Mouse (Mus musculus): Measurements from ENCODE around the gene Ranbp3l. TPM values are rescaled to one million over a fixed set of nuclear protein-coding genes. Genes with fewer than 3 reads are reported as not detected.
A peak's percentile ranks its signal among the peaks of the same experiment; 100 is the strongest.
"Not testable (repeated sequence)": the region's sequence is repeated elsewhere in the genome, so short reads cannot be mapped to it uniquely, and the experiment has no call there.

Ranbp3l gene
- polyA plus RNA-seq, 1 experiment from 2014 or later: 7.7 TPM

DNA sequence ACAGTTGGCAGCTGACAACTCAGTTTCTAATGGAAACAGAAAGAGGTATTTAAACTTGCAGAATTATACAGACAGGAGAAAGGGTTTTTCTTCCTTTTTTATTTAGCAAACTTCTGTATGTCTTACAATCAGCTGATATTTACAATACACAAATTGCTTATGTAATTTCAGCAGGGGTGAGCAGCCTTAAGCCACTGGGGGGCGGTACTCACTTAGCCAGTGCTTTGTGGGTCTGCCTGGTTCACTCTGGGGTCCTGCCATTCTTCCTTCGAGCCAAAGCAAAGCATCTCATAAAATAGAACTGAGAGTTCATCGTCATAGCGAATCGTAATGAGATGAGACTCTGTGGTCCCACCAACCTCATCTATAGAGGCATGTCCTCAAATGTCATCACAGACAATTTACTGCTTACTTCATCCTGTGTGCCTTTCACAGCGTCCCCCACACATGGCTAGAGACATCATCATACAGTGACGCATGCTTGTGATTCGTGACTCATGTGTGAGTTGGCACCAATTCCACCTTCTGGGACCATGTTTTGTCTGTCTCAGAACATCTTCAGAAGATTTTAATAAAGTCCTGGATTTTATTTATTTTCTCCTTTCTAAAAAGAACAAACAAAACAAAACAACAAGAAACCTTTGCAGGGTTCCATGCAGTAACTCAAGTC is 27.0 kb downstream of the Ranbp3l start:
- DNase-seq (ENCODE audit: low read depth, low spot score): no peak
- ATAC-seq: no peak
- ChIA-PET POLR2A (no interaction called here), CTCF (interaction anchor here (0.8 kb wide), 1 partner anchor 14 kb away, joined by 3 read pairs; no protein-coding TSS in a partner anchor)
- no peaks in the 10 kb centered on the region for H3K27me3 ChIP-seq
- in situ Hi-C loops (cut with MboI; ENCODE audit: low pct_unique_long_range_greater_than_20kb): no loop called here
- TF ChIP-seq CTCF (IDR thresholded peaks at IDR 0.05): peak; percentile 37

DNA sequence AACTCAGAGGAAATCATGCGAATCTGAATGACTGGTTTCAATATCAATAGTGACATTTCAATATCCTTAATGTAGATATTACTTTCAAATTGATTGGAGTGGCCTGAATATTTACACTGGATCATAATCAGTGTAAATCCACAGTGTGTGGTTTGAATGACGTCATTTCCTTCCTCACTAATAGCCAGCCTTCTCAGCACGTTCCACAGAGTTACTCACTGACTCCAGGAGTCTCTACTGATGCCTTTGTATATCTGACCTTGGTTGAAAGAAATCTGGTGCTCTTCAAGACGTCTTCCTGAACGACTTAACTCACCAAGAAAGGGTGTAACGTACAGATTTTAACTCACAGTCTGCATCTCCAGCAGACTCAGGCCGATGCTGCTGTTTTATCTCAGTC is 27.7 kb downstream of the Ranbp3l start:
- CTCF ChIA-PET: no interaction called here
- DNase-seq (ENCODE audit: low read depth, low spot score) (no peak), ATAC-seq (peak; percentile 65)
- in situ Hi-C loops (cut with MboI; ENCODE audit: low pct_unique_long_range_greater_than_20kb): no loop called here
- no peak for TF ChIP-seq CTCF (IDR thresholded peaks at IDR 0.05)
- POLR2A ChIA-PET: no interaction called here
- no peaks in the 10 kb centered on the region for H3K27me3 ChIP-seq

DNA sequence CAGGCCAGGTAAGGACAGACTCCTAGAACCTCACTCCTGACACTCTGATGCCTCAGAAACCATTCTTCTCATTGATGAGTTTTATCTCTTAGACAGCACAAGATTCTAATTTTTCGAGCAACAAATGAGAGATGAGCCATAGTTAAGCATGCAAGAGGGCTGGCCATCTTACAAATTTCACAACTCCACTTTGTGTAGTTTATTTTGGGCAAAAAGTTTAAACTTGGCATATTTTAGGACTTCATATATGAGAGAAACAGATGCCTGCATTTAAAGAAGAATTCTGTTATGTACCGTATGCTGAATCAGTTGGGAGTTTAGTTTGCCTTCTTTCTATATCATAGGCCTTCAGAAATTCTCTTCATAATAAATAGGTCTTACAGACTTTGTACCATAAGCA is 35.0 kb downstream of the Ranbp3l start:
- in situ Hi-C loops (cut with MboI; ENCODE audit: low pct_unique_long_range_greater_than_20kb): no loop called here
- DNase-seq (ENCODE audit: low read depth, low spot score) (no peak), ATAC-seq (no peak)
- TF ChIP-seq CTCF (IDR thresholded peaks at IDR 0.05): no peak
- H3K27me3 ChIP-seq: no peaks in the 10 kb centered on the region
- CTCF ChIA-PET: interaction anchor here (1.1 kb wide), 1 partner anchor 23 kb away, joined by 3 read pairs; no protein-coding TSS in a partner anchor
- POLR2A ChIA-PET: no interaction called here

DNA sequence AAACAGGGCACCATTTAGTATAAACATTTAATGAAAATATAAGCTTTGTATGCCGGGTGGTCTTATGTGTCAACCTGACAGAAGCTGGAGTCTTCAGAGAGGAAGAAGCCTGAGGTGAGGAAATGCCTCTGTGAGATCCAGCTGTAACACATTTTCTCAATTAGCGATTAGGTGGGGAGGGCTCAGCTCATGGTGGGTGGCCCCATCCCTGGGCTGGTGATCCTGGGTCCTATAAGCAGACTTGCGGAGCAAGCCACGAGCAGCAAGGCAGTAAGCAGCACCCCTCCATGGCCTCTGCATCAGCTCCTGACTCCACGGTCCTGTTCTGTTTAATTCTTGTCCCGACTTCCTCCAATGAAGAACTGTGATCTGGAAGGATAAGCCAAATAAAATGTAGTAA is 41.4 kb downstream of the Ranbp3l start:
- no peaks in the 10 kb centered on the region for H3K27me3 ChIP-seq
- POLR2A ChIA-PET: no interaction called here
- CTCF ChIA-PET: interaction anchor here (1.4 kb wide), 1 partner anchor 46 kb away, joined by 3 read pairs; no protein-coding TSS in a partner anchor
- ATAC-seq (no peak), DNase-seq (ENCODE audit: low read depth, low spot score) (no peak)
- in situ Hi-C loops (cut with MboI; ENCODE audit: low pct_unique_long_range_greater_than_20kb): no loop called here
- TF ChIP-seq CTCF (IDR thresholded peaks at IDR 0.05): no peak

DNA sequence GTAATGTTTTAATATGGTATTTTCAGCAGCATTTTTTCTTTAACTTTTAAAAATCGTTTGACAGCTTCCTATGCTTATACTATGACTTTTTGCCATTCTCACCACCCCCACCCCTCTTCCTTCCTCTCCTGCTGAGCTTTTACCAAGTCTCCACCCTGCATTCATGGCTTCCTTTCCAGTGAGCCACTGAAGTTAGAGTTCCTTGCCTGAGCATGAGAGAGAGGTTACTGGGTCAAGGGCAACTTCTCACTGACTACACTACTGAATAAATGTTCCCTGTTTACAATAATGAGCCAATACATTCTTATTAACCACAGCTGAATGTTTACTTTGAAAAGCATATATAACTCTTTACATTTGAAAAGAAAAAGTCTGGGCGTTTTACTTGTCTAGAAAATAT is 46.8 kb downstream of the Ranbp3l start:
- CTCF ChIA-PET: interaction anchor here (1.6 kb wide), 1 partner anchor 47 kb away, joined by 5 read pairs; no protein-coding TSS in a partner anchor

DNA sequence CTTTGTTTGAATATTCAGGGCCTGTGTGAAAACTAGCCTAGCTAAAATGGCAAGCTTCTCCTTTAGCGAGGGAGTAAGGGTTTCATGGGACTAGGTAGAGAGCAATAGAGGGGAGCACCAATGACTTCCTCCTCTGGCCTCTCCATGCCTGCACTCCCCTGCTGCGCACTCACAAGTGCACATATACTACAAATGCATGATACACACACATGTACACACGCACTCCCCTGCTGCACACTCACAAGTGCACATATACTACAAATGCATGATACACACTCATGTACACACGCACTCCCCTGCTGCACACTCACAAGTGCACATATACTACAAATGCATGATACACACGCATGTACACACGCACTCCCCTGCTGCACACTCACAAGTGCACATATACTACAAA is 47.7 kb downstream of the Ranbp3l start:
- in situ Hi-C loops (cut with MboI; ENCODE audit: low pct_unique_long_range_greater_than_20kb); ATAC-seq; DNase-seq (ENCODE audit: low read depth, low spot score); POLR2A ChIA-PET; H3K27me3 ChIP-seq: not testable (repeated sequence)
- CTCF ChIA-PET: interaction anchor here (1.6 kb wide), 1 partner anchor 46 kb away, joined by 5 read pairs; no protein-coding TSS in a partner anchor

More for the DNA sequence above, 46.8 kb downstream of the Ranbp3l start:
- ATAC-seq (no peak), DNase-seq (ENCODE audit: low read depth, low spot score) (no peak)
- TF ChIP-seq CTCF (IDR thresholded peaks at IDR 0.05): no peak
- POLR2A ChIA-PET: interaction anchor here (0.6 kb wide), 1 partner anchor 408 kb away, joined by 4 read pairs; no protein-coding TSS in a partner anchor
- no peaks in the 10 kb centered on the region for H3K27me3 ChIP-seq
- in situ Hi-C loops (cut with MboI; ENCODE audit: low pct_unique_long_range_greater_than_20kb): no loop called here

DNA sequence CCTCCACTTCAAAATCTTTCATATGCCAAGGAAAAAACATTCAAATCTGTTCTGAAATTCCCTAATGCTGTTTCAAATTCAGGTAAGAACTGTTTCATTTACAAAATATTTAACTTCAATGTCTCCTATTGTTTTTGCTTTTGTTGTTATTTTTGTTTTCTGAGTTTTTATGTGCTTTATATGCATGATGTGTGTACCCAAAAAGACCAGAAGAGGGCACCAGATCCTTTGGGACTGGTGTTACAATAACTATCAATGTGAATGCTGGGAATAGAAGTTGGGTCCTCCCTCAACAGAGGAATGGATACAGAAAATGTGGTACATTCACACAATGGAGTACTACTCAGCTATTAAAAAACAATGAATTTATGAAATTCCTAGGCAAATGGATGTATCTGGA is 88.0 kb downstream of the Ranbp3l start:
- TF ChIP-seq CTCF (IDR thresholded peaks at IDR 0.05): peak; percentile 55
- CTCF ChIA-PET: interaction anchor here (0.8 to 1.0 kb wide), 2 partner anchors 19 to 47 kb away, joined by 3 read pairs; no protein-coding TSS in a partner anchor
- no peak for ATAC-seq
- no peak for DNase-seq (ENCODE audit: low read depth, low spot score)
- in situ Hi-C loops (cut with MboI; ENCODE audit: low pct_unique_long_range_greater_than_20kb): no loop called here
- POLR2A ChIA-PET: no interaction called here
- no peaks in the 10 kb centered on the region for H3K27me3 ChIP-seq

DNA sequence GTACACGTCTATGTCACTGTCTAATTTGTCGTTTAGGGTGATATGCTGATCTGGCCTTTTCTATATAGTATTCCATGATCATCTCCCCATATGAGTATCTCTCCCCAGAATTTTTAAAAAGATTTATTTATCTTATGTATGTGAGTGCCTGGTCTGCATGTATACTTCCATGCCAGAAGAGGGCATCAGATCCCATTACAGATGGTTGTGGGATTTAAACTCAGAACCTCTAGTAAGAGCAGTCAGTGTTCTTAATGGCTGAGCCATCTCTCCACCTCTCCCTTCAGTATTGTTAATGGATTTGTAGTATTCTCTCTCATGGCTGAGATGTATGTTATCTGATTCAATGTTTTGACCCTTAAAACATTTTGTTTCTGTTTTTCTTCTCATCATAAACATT is 92.1 kb downstream of the Ranbp3l start:
- no peak for DNase-seq (ENCODE audit: low read depth, low spot score)
- ATAC-seq: no peak
- ChIA-PET POLR2A (no interaction called here), CTCF (no interaction called here)
- peaks cover 8% of the 10 kb centered on the region for H3K27me3 ChIP-seq
- in situ Hi-C loops (cut with MboI; ENCODE audit: low pct_unique_long_range_greater_than_20kb): no loop called here
- peak; percentile 36 for TF ChIP-seq CTCF (IDR thresholded peaks at IDR 0.05)

DNA sequence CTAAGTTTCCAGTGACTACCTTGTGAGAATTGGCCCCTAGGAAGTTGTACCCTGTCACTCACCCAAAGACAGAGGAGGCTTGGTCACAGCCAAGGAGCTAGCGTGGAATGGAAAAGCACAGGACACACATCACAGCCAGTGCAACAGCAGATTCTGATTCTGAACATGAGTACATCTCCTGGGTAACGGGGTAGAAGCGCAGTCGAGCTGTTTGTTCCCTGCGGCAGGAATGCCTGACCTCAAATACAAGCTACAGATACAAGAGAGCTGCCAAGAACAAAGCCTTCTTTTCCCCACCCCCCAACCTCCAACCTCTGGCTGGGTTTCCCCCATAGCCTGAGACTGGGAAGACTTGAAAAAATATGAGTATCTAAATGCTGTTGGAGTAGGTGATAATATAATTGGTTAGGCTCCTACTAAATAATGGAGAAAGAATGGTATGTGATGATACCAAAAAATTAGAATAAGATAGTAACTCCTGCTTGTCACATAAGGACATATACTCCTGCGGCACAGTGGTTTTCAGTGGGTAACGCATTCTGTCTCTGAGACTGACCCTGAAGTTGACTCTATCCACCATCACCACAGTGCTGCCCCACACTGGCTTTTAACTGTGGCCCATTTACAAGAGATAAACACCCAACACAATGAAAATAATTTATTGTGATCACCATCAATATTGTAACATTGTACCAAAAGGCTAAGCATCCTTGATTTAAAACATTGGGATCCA is 93.6 kb downstream of the Ranbp3l start:
- peaks cover 22% of the 10 kb centered on the region for H3K27me3 ChIP-seq
- ChIA-PET POLR2A (no interaction called here), CTCF (interaction anchor here (1.5 kb wide), 1 partner anchor 46 kb away, joined by 5 read pairs; no protein-coding TSS in a partner anchor)
- DNase-seq (ENCODE audit: low read depth, low spot score): no peak
- ATAC-seq: no peak
- no peak for TF ChIP-seq CTCF (IDR thresholded peaks at IDR 0.05)
- in situ Hi-C loops (cut with MboI; ENCODE audit: low pct_unique_long_range_greater_than_20kb): no loop called here

DNA sequence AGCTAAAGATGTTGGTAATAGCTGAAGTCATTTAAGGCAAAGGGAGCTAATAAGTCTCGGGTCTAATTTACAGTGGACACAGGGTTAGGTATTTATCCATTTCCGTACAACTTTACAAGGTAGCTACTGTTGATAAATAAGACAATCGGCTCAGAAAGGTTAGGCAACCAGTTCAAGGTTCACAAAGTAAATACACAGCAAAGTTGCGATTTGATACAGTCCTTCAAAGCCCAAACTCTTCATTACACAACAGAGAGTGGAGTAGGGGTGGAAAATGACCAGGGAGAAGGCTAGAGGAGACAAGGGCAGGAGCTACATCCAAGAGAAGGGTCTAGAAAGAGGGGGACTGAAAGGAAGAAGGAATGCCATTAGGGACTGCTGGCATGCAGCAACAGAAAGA is 101.1 kb downstream of the Ranbp3l start:
- DNase-seq (ENCODE audit: low read depth, low spot score): no peak
- peaks cover 22% of the 10 kb centered on the region for H3K27me3 ChIP-seq
- ATAC-seq: no peak
- ChIA-PET POLR2A (no interaction called here), CTCF (interaction anchor here (0.9 to 1.5 kb wide), 2 partner anchors 10 to 12 kb away, joined by 3 to 5 read pairs; no protein-coding TSS in a partner anchor)
- in situ Hi-C loops (cut with MboI; ENCODE audit: low pct_unique_long_range_greater_than_20kb): no loop called here
- TF ChIP-seq CTCF (IDR thresholded peaks at IDR 0.05): no peak

DNA sequence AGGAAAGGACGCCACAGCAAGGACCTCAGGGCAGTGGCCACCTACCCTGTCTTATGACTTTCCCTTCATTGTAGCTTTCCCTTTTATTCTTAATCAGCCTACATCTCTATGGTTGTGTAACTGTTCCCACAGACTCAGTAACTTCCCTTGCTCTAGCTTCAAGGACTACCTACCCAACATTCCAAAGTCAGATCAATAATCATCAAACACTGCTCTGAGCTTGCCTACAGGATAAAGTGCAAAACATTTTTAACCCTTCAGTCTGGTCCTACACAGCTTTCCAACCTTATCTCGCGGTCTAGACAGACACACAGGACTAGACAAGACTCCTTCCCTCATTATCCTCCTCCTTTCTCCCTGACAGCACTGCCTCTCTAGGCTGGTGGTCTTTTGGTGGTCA is 102.6 kb downstream of the Ranbp3l start:
- DNase-seq (ENCODE audit: low read depth, low spot score) (no peak), ATAC-seq (no peak)
- POLR2A ChIA-PET: interaction anchor here (0.5 to 0.7 kb wide), 2 partner anchors 57 to 326 kb away, joined by 3 read pairs; no protein-coding TSS in a partner anchor
- CTCF ChIA-PET: interaction anchor here (0.7 to 1.1 kb wide), 2 partner anchors 54 to 57 kb away, joined by 3 to 7 read pairs; no protein-coding TSS in a partner anchor
- no peak for TF ChIP-seq CTCF (IDR thresholded peaks at IDR 0.05)
- in situ Hi-C loops (cut with MboI; ENCODE audit: low pct_unique_long_range_greater_than_20kb): no loop called here
- H3K27me3 ChIP-seq: peaks cover 10% of the 10 kb centered on the region

Data from Patski (cell line).